Mouse (Mus musculus) urinary bladder, postnatal 36 days (tissue): ENCODE measurements around the gene Zfp454.

Source experiments
- DNase-seq, 2 experiments: peaks; one replicate each; pipeline ENCODE4 v3.0.0; 2022; ENCODE audit warnings: low spot score in 2 of 2, mixed read lengths in 1 of 2

The Zfp454 gene

DNA sequence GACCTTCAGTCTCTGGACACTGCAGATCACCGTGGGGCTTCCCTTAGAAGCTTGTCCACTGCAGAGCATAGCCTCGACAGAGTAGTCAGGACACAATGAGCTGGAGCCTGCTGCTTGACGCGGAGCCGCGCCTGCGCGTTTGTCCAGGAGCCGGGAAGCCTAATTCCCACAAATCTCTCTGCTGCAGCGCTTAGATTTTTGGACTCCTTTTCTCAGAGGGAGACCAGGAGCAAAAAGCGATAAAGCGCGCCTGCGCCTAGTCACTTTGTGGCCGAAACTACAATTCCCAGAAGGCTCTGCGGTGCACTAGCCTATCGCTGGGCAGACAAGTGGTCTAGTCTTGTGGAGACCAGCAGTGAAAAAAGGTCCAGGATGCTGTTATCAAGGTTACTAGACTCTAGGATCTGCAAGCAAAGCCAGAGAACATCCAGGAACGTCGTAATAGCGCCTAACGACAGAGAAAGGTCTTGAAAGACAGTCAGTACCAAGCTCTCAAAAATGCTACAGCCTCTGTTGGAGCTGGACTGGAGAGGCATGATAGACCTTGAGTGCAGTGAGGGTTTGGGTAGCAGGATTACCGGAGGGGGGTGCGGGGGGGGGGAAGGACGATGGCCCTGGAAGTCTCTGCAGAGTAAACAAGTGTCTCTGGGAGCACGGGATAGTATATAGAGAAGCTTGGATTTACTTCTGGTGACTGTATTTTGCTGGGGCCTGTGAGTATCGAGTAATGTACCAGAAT is at the start of gene Zfp454:
Gene Zfp454, minus strand, starts transcription at position 262 of the 739 bp plus-strand sequence.
- DNase-seq: peak; percentile 68 to 85

DNA sequence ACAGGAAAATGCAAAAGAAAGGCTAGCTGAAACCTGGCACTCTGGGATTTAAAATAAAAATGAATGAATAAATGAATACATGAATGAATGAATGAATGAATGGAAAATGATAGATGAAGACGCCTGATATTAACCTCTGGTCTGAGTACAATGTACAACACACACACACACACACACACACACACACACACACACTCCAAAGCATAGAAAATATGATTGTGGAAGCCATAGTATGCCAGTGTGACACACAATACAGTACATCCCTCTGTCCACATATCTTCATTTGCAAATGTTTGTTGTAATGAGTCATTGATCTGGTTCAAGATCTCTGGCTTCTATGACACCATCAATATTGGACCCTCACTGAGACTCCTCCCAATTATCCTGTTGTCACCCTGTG is 44.6 kb upstream of the Zfp454 start:
- no peak for DNase-seq

DNA sequence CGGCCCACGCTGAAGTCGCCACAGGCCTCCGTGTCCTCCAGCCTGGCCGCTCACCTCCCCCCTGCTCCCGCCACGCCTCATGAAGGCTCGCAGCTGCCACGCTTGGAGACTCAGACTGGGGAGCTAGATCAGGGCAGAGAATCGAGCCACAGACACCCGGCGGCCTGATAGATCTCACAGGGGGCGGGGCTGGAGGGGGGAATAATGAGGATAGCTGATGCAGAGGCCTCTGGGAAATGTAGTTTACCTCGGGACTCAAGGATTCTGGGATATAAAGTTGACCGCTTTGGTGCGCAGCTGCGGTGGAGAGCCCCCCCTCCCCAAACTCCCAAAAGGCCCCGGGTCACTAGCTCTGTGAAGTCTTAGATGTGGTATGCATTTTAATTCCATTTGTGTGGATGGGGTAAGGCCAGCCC is 44.0 kb upstream of the Zfp454 start, which contains the start of gene Zfp354b:
Gene Zfp354b, minus strand, starts transcription at position 183 of the 416 bp plus-strand sequence.
- DNase-seq: peak; percentile 70 to 81

GRCm38 (mm10) chr11:50931021-50931420 is 43.6 kb upstream of the Zfp454 start:
- DNase-seq: no peak

GRCm38 (mm10) chr11:50930469-50931014 is 43.1 kb upstream of the Zfp454 start:
- DNase-seq: no peak

DNA sequence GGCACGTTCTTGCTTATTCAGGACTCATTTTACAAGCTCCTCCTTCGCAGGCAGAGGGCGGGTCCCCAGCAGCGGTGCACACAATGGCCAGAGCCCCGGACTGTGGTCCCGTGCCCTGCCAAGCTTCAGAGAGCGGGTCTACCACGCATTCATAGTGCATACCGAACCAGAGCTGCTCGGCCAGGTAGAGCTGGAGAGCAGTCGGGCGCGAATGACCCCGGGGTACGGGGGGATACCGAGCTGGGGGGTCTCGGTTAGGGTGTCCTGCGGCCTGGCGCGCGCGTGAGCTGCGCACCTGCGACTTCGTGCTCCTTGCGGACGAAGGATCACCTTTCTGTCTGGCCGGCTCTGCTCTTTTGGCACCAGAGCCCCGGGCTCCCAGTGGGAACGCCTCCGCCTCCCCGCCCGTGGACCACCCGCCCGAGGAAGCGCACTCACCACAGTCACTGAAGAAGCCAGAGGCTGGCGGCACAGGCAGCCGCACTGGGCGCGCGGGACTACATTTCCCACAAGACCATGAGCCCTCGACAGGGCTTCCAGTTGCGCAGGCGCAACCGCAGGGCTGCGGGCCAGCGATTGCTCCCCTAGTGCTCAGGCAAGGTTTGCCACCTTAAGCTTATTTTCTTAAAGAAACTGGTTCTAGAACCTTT is 28.3 kb upstream of the Zfp454 start, which contains the start of gene Zfp2:
Gene Zfp2, minus strand, starts transcription at position 495 of the 650 bp plus-strand sequence.
- DNase-seq: peak; percentile 79 to 90

DNA sequence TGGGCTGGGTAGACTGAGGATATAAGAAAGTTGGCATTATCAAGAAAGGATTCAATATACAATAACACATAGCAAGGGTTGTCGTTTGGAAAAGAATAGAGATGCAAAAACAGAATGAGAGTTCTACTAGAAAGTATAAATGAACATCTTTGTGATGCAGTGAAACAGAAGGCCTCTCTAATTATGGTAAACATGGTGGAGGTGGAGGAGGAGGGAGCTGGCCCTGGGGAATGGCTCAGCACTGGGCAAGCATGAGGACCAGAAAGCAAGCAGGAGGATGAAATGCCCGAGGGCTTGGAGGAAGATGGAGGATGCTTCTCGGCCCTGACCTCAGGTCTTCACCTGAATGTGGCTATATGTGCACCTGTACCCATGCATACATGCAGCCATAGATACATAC is 27.0 kb upstream of the Zfp454 start:
- no peak for DNase-seq

GRCm38 (mm10) chr11:50913301-50913700 is 25.9 kb upstream of the Zfp454 start:
- no peak for DNase-seq

DNA sequence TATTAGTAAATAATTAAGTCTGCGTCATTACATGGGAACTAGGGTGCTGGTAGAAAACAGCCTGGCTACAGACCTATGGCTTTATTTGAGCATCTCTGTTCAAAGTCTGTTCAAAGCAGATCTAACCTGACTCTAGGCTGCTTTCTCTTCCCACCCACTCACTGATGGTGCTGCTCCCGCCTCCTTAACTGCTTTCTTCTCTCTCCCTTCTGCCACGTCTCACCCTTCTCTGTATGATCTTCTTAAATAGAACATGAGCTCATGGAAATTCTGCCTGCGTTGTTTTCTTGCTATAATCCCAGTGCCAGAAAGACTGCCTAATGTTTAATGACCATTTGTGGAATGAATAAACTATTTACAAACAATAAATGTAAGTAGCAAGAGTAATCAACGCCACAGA is 20.7 kb upstream of the Zfp454 start:
- DNase-seq: no peak

GRCm38 (mm10) chr11:50897359-50897758 is 9.9 kb upstream of the Zfp454 start:
- DNase-seq: no peak

DNA sequence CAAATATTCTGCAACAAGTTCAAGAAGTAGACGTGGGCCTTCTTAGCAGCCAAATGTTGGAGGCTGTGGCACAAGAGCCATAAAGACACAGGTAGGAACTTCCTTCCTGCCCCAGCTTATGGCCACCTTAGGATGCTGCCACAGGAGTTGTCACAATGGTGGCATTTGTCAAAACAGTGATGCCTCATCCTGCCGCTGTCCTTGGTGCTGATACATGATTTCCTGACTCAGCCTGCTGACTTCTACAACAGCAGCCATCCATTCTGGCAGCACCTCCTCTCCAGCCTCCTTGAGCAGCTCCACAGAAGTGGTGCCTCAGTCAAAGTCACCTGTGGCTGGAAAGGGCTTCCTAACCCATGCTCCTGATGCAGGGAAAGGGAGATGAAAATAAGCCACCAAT is 5.0 kb upstream of the Zfp454 start:
- no peak for DNase-seq

- DNase-seq: no peak
Observed at GRCm38 (mm10) chr11:50886933-50887293, 538 bp downstream of the Zfp454 start.

DNA sequence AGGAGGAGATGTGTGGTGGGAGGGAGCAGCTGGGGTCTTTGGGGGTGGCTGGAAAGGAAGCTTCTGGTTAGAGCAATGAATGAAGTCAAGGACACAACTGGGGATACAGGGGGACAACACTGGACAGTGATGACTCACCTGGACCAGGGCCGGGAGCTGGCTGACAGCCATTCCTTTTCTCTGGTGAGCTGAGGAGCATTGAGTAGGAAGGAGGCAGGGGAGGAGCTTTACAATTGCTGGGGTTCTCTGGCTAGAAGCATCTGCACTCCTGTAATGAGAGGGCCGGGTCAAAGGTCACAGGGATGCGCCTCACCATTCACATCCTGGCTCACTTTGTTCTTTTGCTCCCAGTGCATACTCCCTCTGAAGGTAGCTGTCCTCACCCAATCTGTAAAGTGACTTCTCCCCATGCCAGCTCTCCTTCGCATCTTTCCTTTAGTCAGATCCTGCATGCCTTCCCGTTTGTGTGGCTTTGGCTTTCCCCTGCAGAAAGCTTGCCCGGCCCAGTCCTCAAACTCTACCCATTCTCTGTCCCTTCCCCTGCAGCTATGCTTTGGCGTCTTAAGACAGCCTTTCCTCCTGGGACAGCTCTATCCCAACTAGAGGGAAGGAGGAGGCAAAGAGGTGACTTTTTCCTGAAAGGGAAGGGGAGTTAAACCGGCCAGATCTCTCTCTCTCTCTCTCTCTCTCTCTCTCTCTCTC is 1.1 kb downstream of the Zfp454 start:
- no peak for DNase-seq

DNA sequence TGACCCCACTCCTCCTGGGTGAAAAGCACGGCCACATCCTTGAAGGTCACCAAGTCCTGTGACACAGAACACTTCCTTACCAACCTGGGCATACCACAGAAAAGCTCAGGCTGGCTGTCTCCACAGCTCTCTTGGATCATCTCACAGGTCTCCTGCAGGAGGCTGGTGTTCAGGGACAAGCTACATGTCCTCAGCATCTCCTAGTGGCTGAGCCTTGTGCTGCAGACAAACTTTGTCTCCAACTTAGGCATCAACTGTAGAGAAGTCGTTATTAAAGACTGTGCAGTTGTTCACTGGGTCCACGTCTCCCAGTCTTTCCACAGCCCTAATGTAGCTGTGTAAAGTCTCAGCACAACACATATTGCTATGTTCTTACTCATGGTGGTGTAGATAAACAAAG is 3.7 kb downstream of the Zfp454 start:
- no peak for DNase-seq

DNA sequence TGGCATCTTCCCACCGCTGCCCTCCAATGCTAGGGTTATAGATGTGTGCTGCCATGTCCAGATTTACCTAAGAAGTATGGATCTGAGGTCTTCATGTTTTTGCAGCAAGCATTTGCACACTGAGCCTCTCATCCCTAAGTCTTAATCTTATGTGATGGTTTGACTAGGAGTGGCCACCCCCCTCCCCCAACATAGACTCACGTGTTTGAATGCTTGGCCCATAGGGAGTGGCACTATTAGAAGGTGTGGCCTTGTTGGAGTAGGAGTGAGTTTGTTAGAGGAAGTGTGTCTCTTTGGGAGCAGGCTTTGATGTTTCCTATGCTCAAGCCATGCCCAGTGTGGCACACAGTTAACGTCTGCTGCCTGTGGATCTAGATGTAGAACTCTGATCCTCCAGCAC is 8.8 kb downstream of the Zfp454 start:
- DNase-seq: no peak

GRCm38 (mm10) chr11:50850989-50851601 is 36.4 kb downstream of the Zfp454 start:
- DNase-seq: no peak

GRCm38 (mm10) chr11:50850177-50850735 is 37.2 kb downstream of the Zfp454 start, which contains the start of gene Grm6:
Gene Grm6 (plus strand): TSS chr11:50850685.
- no peak for DNase-seq

GRCm38 (mm10) chr11:50849310-50849709 is 38.1 kb downstream of the Zfp454 start:
- no peak for DNase-seq

DNA sequence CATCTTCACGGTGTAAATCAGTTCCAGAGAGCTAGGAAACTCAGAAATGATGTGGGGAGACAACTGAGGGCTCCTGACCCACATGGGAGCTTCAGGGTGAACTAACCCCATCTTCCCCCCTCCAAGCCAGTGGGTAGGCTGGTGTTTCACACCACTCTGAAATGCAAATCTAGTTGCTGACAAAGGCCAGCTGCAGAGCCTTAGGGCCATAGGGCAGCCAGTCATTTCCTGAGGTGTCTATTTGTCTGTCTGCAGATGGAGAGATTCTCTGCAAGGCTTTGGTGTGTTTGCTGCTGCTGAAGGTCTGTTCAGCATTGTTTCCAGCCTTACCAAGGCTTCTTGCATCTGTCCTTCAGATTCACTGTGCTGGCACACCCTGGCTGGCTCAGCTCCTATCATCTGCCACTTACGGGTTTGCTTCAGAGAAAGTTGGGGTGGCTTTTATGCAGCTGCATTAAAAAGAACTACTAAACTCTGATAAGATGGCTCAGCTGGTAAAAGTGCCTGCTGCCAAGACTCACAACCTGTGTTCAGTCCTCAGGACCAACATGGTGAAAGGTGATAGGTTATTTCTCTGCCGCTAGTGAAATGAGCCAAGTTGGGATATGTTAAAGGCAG is 38.8 kb downstream of the Zfp454 start:
- DNase-seq: no peak

- no peak for DNase-seq
Observed at GRCm38 (mm10) chr11:50847047-50847446, 40.4 kb downstream of the Zfp454 start.

- no peak for DNase-seq
Observed at GRCm38 (mm10) chr11:50845951-50846350, 41.5 kb downstream of the Zfp454 start.
